Mouse (Mus musculus) lung, adult 2 months (tissue): ENCODE data around the gene Dok4.

Experiments used
- CTCF ChIP-seq: fragments of 200-500 bp; IDR thresholded peaks from 2 replicates; pipeline ENCODE4 v1.5.1; 2011; ENCODE audit warnings: mild to moderate bottlenecking, low read length, control low read depth; ENCODE audit not compliant: insufficient read depth
- POLR2A ChIP-seq: fragments of 200-500 bp; IDR thresholded peaks from 2 replicates; pipeline ENCODE4 v1.6.1; 2011; ENCODE audit warnings: low read depth, mild to moderate bottlenecking, control low read depth, low read length, borderline replicate concordance; ENCODE audit errors: extremely low read depth

GRCm38 (mm10) chr8:94861352-94861910 is 14.7 kb downstream of the Dok4 start:
- TF ChIP-seq CTCF (peak; percentile 38), POLR2A (no peak)
